Mouse (Mus musculus) embryonic facial prominence, embryonic 14.5 days (tissue): ENCODE results near the gene Adamtsl1. TPM values are rescaled to one million over a fixed set of nuclear protein-coding genes. Genes with fewer than 3 reads are reported as not detected.
A peak's percentile ranks its signal among the peaks of the same experiment; 100 is the strongest.

Experiments used
- ATAC-seq: fragments of 200-750 bp; cut with Nextera tagmentation; 2 replicates; pipeline ENCODE4 v1.8.0; 2017; ENCODE audit warnings: low read depth, moderate number of reproducible peaks, moderate TSS enrichment
- DNase-seq: peaks from one replicate; pipeline ENCODE4 v3.0.0-alpha.2; 2015; ENCODE audit warnings: low spot score
- H3K27ac ChIP-seq: fragments of 300-500 bp; sonication (generic); replicated peaks from 2 replicates; pipeline ENCODE4 v1.5.1; 2014; ENCODE audit warnings: low read depth, mild to moderate bottlenecking, low read length, moderate library complexity
- H3K27me3 ChIP-seq: fragments of 300-500 bp; sonication (generic); replicated peaks from 2 replicates; pipeline ENCODE4 v1.6.1; 2014; ENCODE audit warnings: low read length; ENCODE audit not compliant: control insufficient read depth, insufficient read depth
- H3K36me3 ChIP-seq: fragments of 300-500 bp; sonication (generic); 2 replicates; pipeline ENCODE4 v1.6.1; 2014; ENCODE audit warnings: low read length, mixed read lengths; ENCODE audit not compliant: control insufficient read depth, insufficient read depth
- H3K4me1 ChIP-seq: fragments of 300-500 bp; sonication (generic); 2 replicates; pipeline ENCODE4 v1.6.1; 2014; ENCODE audit warnings: antibody characterized with exemption, low read length; ENCODE audit not compliant: control insufficient read depth, insufficient read depth
- H3K4me2 ChIP-seq: fragments of 300-500 bp; sonication (generic); 2 replicates; pipeline ENCODE4 v1.6.1; 2014; ENCODE audit warnings: low read depth, mild to moderate bottlenecking, low read length, moderate library complexity, mixed read lengths
- H3K4me3 ChIP-seq: fragments of 300-500 bp; sonication (generic); 2 replicates; pipeline ENCODE4 v1.5.1; 2014; ENCODE audit warnings: low read depth, mild to moderate bottlenecking, low read length
- H3K9ac ChIP-seq: fragments of 300-500 bp; sonication (generic); 2 replicates; pipeline ENCODE4 v1.6.1; 2014; ENCODE audit warnings: low read depth, mild to moderate bottlenecking, low read length, moderate library complexity, mixed read lengths
- H3K9me3 ChIP-seq: fragments of 300-500 bp; sonication (generic); 2 replicates; pipeline ENCODE4 v1.6.1; 2016; ENCODE audit warnings: low read length; ENCODE audit not compliant: control insufficient read depth
- WGBS: fragments of 180-500 bp; shearing (Covaris S2); extraction: QIAGEN DNeasy Blood & Tissue Kit; methylation state at CpG from one replicate; pipeline ENCODE4 v1.1.7; 2014; 5-methylcytosine and 5-hydroxymethylcytosine counted together
- polyA plus RNA-seq: library from polyadenylated mRNA; unstranded; fragments of >200 nt; fragmentation: Nextera tagmentation; extraction: Ambion mirVana; gene quantifications from 2 replicates; pipeline ENCODE4 v1.2.1, GENCODE M21; 2014

Adamtsl1 gene
- polyA plus RNA-seq, 1 experiment from 2014 or later, result 32.2 TPM

DNA sequence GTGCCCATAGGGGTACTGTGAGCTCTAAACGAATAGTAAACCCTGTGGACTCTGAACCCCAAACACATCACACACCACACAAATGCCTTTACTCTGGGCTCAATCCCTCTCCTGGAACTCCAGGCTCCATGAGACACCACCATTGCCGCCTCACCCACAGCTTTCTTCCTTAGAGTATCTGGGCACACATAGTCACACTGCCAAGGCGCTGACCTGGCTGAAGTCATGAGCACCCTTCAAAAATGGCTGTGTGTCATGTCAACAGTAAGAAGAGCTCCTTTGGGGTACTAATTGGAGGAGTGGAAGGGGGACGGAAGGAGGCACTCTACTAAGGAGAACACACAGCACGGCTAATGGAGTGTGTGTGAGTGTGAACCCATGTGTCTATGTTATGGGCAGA is 554.4 kb downstream of the Adamtsl1 start:
- DNase-seq (no peak), ATAC-seq (no peak)
- Histone ChIP-seq H3K4me3 (no peak overlapping the region), H3K27ac (no peak overlapping the region), H3K36me3 (no peaks in the 10 kb centered on the region), H3K27me3 (no peaks in the 10 kb centered on the region), H3K9me3 (no peaks in the 10 kb centered on the region), H3K4me1 (peaks cover 10% of the 10 kb centered on the region; the same call in 1 of the 2 replicates), H3K9ac (no peak overlapping the region), H3K4me2 (no peak overlapping the region)
- 84% methylated on average over 5 of the region's 5 CpGs for WGBS

DNA sequence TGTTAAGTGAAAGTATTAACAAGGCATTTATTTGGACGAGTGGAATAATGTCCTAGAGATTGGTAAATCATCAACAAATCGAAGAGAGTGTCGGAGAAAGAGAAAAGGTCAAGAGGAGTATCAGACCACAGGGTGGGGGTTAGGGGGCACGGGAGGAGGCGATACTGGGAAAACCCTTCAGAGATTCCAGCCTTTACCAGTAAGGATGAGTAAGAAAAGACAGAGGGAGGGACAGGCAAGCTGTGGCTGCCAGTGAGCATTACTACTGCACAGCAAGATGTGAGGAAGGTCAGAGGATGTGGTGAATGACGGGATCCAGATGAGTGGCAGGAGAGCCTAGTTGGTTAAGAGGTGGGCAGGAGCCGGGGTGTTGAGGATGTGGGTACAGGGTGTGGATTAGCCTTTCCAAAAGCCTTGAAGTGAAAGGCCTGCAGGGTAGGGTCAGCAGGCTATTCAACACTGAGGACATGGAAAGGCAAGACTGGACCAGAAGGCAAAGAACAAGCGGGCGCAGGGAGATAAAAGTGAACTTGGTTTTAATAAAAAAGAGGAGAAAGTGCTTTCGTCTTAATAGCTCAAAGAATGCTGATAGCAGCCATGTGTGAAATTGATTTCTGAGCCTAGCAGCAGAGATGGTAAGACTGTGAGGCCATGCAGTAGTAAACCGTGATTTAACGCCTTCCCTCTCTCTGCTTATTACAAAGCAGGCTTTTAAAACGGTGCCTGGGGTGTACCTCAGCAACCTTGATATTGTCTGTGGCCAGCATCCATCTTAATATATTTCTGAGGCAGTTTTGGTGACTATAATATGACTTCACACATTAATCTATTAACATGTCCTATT is 555.1 kb downstream of the Adamtsl1 start:
- peaks cover 10% of the 10 kb centered on the region; the same call in 1 of the 2 replicates for H3K4me1 ChIP-seq
- no peak overlapping the region for H3K27ac ChIP-seq
- H3K9me3 ChIP-seq, result no peaks in the 10 kb centered on the region
- no peak for DNase-seq
- no peak overlapping the region for H3K4me2 ChIP-seq
- no peaks in the 10 kb centered on the region for H3K36me3 ChIP-seq
- no peak for ATAC-seq
- no peak overlapping the region for H3K9ac ChIP-seq
- 65% methylated on average over 13 of the region's 13 CpGs for WGBS
- no peaks in the 10 kb centered on the region for H3K27me3 ChIP-seq
- no peak overlapping the region for H3K4me3 ChIP-seq

GRCm38 (mm10) chr4:86074871-86075270 is 560.9 kb downstream of the Adamtsl1 start:
- Histone ChIP-seq H3K4me2 (no peak overlapping the region), H3K27ac (peak overlapping the region; percentile 67), H3K36me3 (no peaks in the 10 kb centered on the region), H3K4me1 (peaks cover 15% of the 10 kb centered on the region), H3K9me3 (no peaks in the 10 kb centered on the region), H3K9ac (no peak overlapping the region), H3K4me3 (no peak overlapping the region), H3K27me3 (no peaks in the 10 kb centered on the region)
- DNase-seq (peak; percentile 81), ATAC-seq (no peak)
- 13% methylated on average over 1 of the region's 1 CpGs for WGBS

GRCm38 (mm10) chr4:86077355-86077754 is 563.4 kb downstream of the Adamtsl1 start:
- WGBS, result 75% methylated on average over 2 of the region's 2 CpGs

DNA sequence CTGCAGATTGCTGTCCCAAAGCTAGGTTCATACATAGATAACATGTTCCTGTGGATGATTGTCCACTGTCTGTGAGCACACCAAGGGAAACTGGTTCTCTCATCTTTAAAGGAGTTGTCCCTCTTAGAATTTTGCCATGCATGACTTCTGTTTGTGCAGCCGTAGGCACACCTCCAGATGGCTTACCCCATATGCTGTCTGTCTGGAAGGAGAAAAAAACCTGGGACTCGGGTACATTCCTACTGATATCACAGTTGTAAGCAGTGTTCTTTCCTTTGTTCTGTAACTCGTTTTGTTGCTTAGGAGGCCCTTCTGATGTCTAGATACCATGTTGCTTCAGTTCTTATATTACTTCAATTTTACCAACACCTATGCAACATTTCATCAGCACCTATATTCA is 563.9 kb downstream of the Adamtsl1 start:
- no peak for ATAC-seq
- H3K9ac ChIP-seq, result no peak overlapping the region
- no peak overlapping the region for H3K27ac ChIP-seq
- no peaks in the 10 kb centered on the region for H3K27me3 ChIP-seq
- H3K9me3 ChIP-seq, result no peaks in the 10 kb centered on the region
- H3K4me1 ChIP-seq, result peaks cover 10% of the 10 kb centered on the region
- no peaks in the 10 kb centered on the region for H3K36me3 ChIP-seq
- WGBS, result 62% methylated on average over 3 of the region's 3 CpGs
- no peak for DNase-seq
- no peak overlapping the region for H3K4me3 ChIP-seq
- H3K4me2 ChIP-seq, result no peak overlapping the region

More at GRCm38 (mm10) chr4:86077355-86077754, 563.4 kb downstream of the Adamtsl1 start:
- no peak overlapping the region for H3K27ac ChIP-seq
- H3K4me1 ChIP-seq, result peaks cover 10% of the 10 kb centered on the region
- no peak for DNase-seq
- H3K4me2 ChIP-seq, result no peak overlapping the region
- H3K27me3 ChIP-seq, result no peaks in the 10 kb centered on the region
- H3K36me3 ChIP-seq, result no peaks in the 10 kb centered on the region
- no peak overlapping the region for H3K9ac ChIP-seq
- no peaks in the 10 kb centered on the region for H3K9me3 ChIP-seq
- ATAC-seq, result no peak
- H3K4me3 ChIP-seq, result no peak overlapping the region

GRCm38 (mm10) chr4:86087508-86087907 is 573.5 kb downstream of the Adamtsl1 start:
- WGBS, result 84% methylated on average over 5 of the region's 5 CpGs
- H3K27me3 ChIP-seq, result no peaks in the 10 kb centered on the region

DNA sequence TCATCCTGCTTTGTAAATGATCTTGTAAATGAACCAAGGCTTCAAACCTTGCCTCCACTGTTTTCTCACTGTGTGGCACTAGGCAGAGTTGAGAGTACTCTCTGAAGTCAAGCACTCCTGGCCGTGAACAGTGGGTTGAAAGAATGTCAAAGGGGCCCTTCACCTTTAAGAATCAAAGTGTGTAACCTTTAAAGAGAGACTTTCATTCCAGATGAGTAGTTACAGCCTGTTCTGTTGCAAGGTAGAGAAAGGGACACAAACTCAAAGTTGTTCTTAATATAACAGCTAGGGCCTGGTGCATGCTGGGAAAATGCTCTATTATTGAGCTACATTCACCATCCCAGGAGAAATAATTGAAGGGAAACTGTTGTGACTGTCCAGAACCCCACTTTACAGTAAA is 589.2 kb downstream of the Adamtsl1 start:
- Histone ChIP-seq H3K4me2 (no peak overlapping the region), H3K9ac (no peak overlapping the region), H3K27me3 (no peaks in the 10 kb centered on the region), H3K9me3 (no peaks in the 10 kb centered on the region), H3K4me1 (no peaks in the 10 kb centered on the region), H3K27ac (no peak overlapping the region), H3K36me3 (no peaks in the 10 kb centered on the region), H3K4me3 (no peak overlapping the region)
- ATAC-seq (no peak), DNase-seq (no peak)
- 76% methylated on average over 1 of the region's 1 CpGs for WGBS

More at GRCm38 (mm10) chr4:86087508-86087907, 573.5 kb downstream of the Adamtsl1 start:
- no peaks in the 10 kb centered on the region for H3K9me3 ChIP-seq
- ATAC-seq, result no peak
- DNase-seq, result no peak
- H3K4me2 ChIP-seq, result no peak overlapping the region
- no peaks in the 10 kb centered on the region for H3K4me1 ChIP-seq
- H3K4me3 ChIP-seq, result no peak overlapping the region
- no peak overlapping the region for H3K27ac ChIP-seq
- no peak overlapping the region for H3K9ac ChIP-seq
- no peaks in the 10 kb centered on the region for H3K36me3 ChIP-seq

DNA sequence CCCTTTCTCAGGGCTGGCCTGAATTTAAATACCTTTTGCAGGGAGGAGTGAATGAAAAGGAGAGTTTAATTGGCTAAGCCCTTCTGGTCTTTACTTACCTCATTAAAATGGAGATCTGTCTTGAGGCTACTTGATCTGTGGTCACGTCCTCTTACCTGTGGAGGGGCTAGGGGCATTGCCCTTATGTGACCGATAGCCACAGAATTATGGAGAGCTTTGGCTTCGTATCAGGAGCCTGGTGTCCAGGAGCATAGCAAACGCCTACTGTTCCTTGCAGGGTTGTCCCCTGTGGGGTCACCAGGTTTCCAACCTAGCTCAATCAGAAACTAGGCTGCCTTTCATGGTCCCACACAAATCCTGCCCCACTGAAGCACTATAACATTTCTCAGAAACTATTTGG is 594.4 kb downstream of the Adamtsl1 start:
- no peak overlapping the region for H3K9ac ChIP-seq
- no peak overlapping the region for H3K27ac ChIP-seq
- no peaks in the 10 kb centered on the region for H3K4me1 ChIP-seq
- no peaks in the 10 kb centered on the region for H3K9me3 ChIP-seq
- WGBS, result 80% methylated on average over 4 of the region's 4 CpGs
- H3K27me3 ChIP-seq, result no peaks in the 10 kb centered on the region
- H3K4me2 ChIP-seq, result no peak overlapping the region
- DNase-seq (no peak), ATAC-seq (no peak)
- no peak overlapping the region for H3K4me3 ChIP-seq
- no peaks in the 10 kb centered on the region for H3K36me3 ChIP-seq

DNA sequence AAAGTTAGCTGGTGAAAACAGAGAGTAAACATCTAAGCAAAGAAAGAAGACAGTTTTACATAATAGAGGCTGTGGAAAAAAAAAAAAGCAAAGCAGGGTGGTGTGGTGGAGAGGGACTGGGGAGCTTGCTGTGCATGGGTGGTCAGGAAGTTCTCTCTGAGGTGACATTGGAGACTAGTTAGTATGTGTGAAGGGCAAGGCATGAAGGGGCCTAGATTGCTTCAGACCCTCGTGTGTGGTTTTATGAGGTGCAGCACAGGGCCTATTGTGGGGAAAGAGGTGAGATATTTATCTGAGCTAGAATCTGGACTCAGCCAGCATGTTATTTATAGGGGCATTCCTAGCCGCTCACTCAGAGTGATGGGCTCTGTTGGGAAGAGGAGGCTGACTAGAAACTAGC is 605.1 kb downstream of the Adamtsl1 start:
- H3K4me3 ChIP-seq, result no peak overlapping the region
- no peak overlapping the region for H3K27ac ChIP-seq
- DNase-seq (no peak), ATAC-seq (no peak)
- no peaks in the 10 kb centered on the region for H3K36me3 ChIP-seq
- WGBS, result 54% methylated on average over 2 of the region's 2 CpGs
- H3K4me2 ChIP-seq, result no peak overlapping the region
- 0 out of 2 replicates have a peak, but pooled peaks cover 4% of the 10 kb centered on the region for H3K4me1 ChIP-seq
- no peak overlapping the region for H3K9ac ChIP-seq
- no peaks in the 10 kb centered on the region for H3K9me3 ChIP-seq
- H3K27me3 ChIP-seq, result no peaks in the 10 kb centered on the region
